Comparison of ENCODE assay signal across 37 mouse cellular contexts in genomic region chr2:160305070-160305469, GRCm38 (mm10). TPM values are rescaled to one million over a fixed set of nuclear protein-coding genes. Genes with fewer than 3 reads are reported as not detected.
"Had no signal": no experiment of that assay in that cellular context is flagged by ENCODE, and none has a peak within 500 bp of the region (broad histone marks: within the 10 kb centered on the region; RNA-seq: fewer than 3 reads in every experiment).

No protein-coding gene starts in this region.

- H3K4me1 ChIP-seq: heart, embryonic 10.5 days; heart, embryonic 12.5 days; heart, embryonic 13.5 days; heart, embryonic 15.5 days; hindbrain, embryonic 12.5 days; hindbrain, embryonic 13.5 days; hindbrain, embryonic 15.5 days; intestine, embryonic 15.5 days; kidney, embryonic 15.5 days had no signal

- H3K27me3 ChIP-seq: hindbrain, embryonic 12.5 days; hindbrain, embryonic 13.5 days; hindbrain, embryonic 15.5 days; intestine, embryonic 15.5 days had no signal

- H3K4me2 ChIP-seq: heart, embryonic 11.5 days; heart, embryonic 12.5 days; heart, embryonic 13.5 days; heart, embryonic 15.5 days; hindbrain, embryonic 12.5 days; hindbrain, embryonic 13.5 days; hindbrain, embryonic 14.5 days; hindbrain, embryonic 15.5 days; intestine, embryonic 15.5 days; kidney, embryonic 15.5 days had no signal

- H3K27ac ChIP-seq: heart, embryonic 10.5 days; heart, embryonic 13.5 days; heart, embryonic 15.5 days; hindbrain, embryonic 10.5 days; hindbrain, embryonic 12.5 days; hindbrain, embryonic 13.5 days; hindbrain, embryonic 14.5 days; hindbrain, embryonic 15.5 days; hindbrain, postnatal 0 days; intestine, embryonic 15.5 days; kidney, embryonic 15.5 days; kidney, postnatal 0 days; layer of hippocampus, adult 2 months had no signal

- H3K9me3 ChIP-seq: heart, embryonic 10.5 days; heart, embryonic 12.5 days; heart, embryonic 13.5 days; heart, embryonic 15.5 days; hindbrain, embryonic 10.5 days; hindbrain, embryonic 12.5 days; hindbrain, embryonic 13.5 days; hindbrain, embryonic 15.5 days; intestine, embryonic 15.5 days; kidney, embryonic 15.5 days had no signal

- H3K9ac ChIP-seq: heart, embryonic 12.5 days; heart, embryonic 13.5 days; heart, embryonic 15.5 days; hindbrain, embryonic 12.5 days; hindbrain, embryonic 13.5 days; hindbrain, embryonic 14.5 days; hindbrain, embryonic 15.5 days; intestine, embryonic 15.5 days; kidney, embryonic 15.5 days had no signal

- H3K36me3 ChIP-seq: heart, embryonic 10.5 days; heart, embryonic 12.5 days; heart, embryonic 13.5 days; heart, embryonic 15.5 days; hindbrain, embryonic 10.5 days; hindbrain, embryonic 12.5 days; hindbrain, embryonic 13.5 days; hindbrain, embryonic 15.5 days; intestine, embryonic 15.5 days; kidney, embryonic 15.5 days had no signal

- H3K4me3 ChIP-seq: heart, embryonic 10.5 days; heart, embryonic 12.5 days; heart, embryonic 13.5 days; heart, embryonic 15.5 days; hindbrain, embryonic 10.5 days; hindbrain, embryonic 12.5 days; hindbrain, embryonic 13.5 days; hindbrain, embryonic 15.5 days; intestine, embryonic 15.5 days; kidney, embryonic 15.5 days; layer of hippocampus, adult 2 months had no signal

- DNase-seq: heart, postnatal 10 days; heart, postnatal 14 days; heart, postnatal 36 days; heart, postnatal 4 days; kidney, adult 11 months; kidney, adult 18-20 months; kidney, adult 2 months; kidney, adult 8-10 months; kidney, adult 9 months; kidney, postnatal 10 days; kidney, postnatal 14 days; kidney, postnatal 25 days; kidney, postnatal 36 days; kidney, postnatal 4 days; layer of hippocampus, adult 9-11 months; layer of hippocampus, postnatal 36 days had no signal

RNA-seq across cellular contexts. Expression of gene Gm826, which starts 28.9 kb away (rescaled TPM):
- total RNA-seq: hematopoietic stem cell, adult 5-6 weeks; layer of hippocampus, adult 18-20 months; layer of hippocampus, adult 2 months; layer of hippocampus, postnatal 14 days; layer of hippocampus, postnatal 25 days; layer of hippocampus, postnatal 36 days had no signal
- polyA plus RNA-seq: hindbrain, embryonic 12.5 days; hindbrain, embryonic 13.5 days; hindbrain, embryonic 15.5 days; hindbrain, embryonic 16.5 days; hindbrain, postnatal 0 days; inflammation-experienced regulatory T-cells, adult 6 months had no signal
